Mouse (Mus musculus) liver, embryonic 13.5 days (tissue): ENCODE data around the gene Sh3bgrl3. TPM values are rescaled to one million over a fixed set of nuclear protein-coding genes. Genes with fewer than 3 reads are reported as not detected.

Source experiments
- ATAC-seq: fragments of 200-750 bp; cut with Nextera tagmentation; 2 replicates; pipeline ENCODE4 v1.8.0; 2017; ENCODE audit warnings: low read depth, mild to moderate bottlenecking, moderate number of reproducible peaks, moderate library complexity
- DNase-seq: peaks from one replicate; pipeline ENCODE4 v3.0.0; 2022
- H3K27ac ChIP-seq: fragments of 300-500 bp; sonication (generic); 2 replicates; pipeline ENCODE4 v1.5.1; 2015; ENCODE audit warnings: moderate library complexity, mild to moderate bottlenecking, inconsistent platforms
- H3K27me3 ChIP-seq: fragments of 300-500 bp; sonication (generic); 2 replicates; pipeline ENCODE4 v1.6.1; 2015; ENCODE audit warnings: mild to moderate bottlenecking, inconsistent platforms
- H3K36me3 ChIP-seq: fragments of 300-500 bp; sonication (generic); 2 replicates; pipeline ENCODE4 v1.6.1; 2015; ENCODE audit warnings: mild to moderate bottlenecking, inconsistent platforms
- H3K4me1 ChIP-seq: fragments of 300-500 bp; sonication (generic); replicated peaks from 2 replicates; pipeline ENCODE4 v1.6.1; 2015; ENCODE audit warnings: inconsistent platforms
- H3K4me2 ChIP-seq: fragments of 300-500 bp; sonication (generic); 2 replicates; pipeline ENCODE4 v1.6.1; 2015; ENCODE audit warnings: inconsistent platforms, mild to moderate bottlenecking, moderate library complexity
- H3K4me3 ChIP-seq: fragments of 300-500 bp; sonication (generic); replicated peaks from 2 replicates; pipeline ENCODE4 v1.5.1; 2015; ENCODE audit warnings: mild to moderate bottlenecking, inconsistent platforms
- H3K9ac ChIP-seq: fragments of 300-500 bp; sonication (generic); 2 replicates; pipeline ENCODE4 v1.6.1; 2015; ENCODE audit warnings: mild to moderate bottlenecking, inconsistent platforms
- H3K9me3 ChIP-seq: fragments of 300-500 bp; sonication (generic); replicated peaks from 2 replicates; pipeline ENCODE4 v1.6.1; 2016; ENCODE audit warnings: inconsistent platforms
- WGBS: fragments of 180-500 bp; shearing (Covaris S2); methylation state at CpG from one replicate; pipeline ENCODE4 v1.1.7; 2015; ENCODE audit not compliant: insufficient replicate concordance; 5-methylcytosine and 5-hydroxymethylcytosine counted together
- polyA plus RNA-seq: library from polyadenylated mRNA; unstranded; fragments of >200 nt; fragmentation: Nextera tagmentation; extraction: Ambion mirVana; gene quantifications from 2 replicates; pipeline ENCODE4 v1.2.1, GENCODE M21; 2015

Sh3bgrl3 gene
- polyA plus RNA-seq, 1 experiment from 2014 or later: 171 TPM

- WGBS: 42% methylated on average over 9 of the region's 9 CpGs
- 0 out of 2 replicates have a peak, but pooled peaks have one; percentile 37 for ATAC-seq
- Histone ChIP-seq H3K4me1 (peaks cover 64% of the 10 kb centered on the region), H3K36me3 (no peaks in the 10 kb centered on the region), H3K9me3 (no peaks in the 10 kb centered on the region), H3K4me3 (no peak overlapping the region), H3K27me3 (no peaks in the 10 kb centered on the region), H3K27ac (peak overlapping the region; percentile 39; the same call in 1 of the 2 replicates), H3K9ac (no peak overlapping the region), H3K4me2 (no peak overlapping the region)
- peak; percentile 50 for DNase-seq
Measured at GRCm38 (mm10) chr4:134119644-134120043, 8.9 kb downstream of the Sh3bgrl3 start.

- Histone ChIP-seq H3K4me3 (no peak overlapping the region), H3K36me3 (no peaks in the 10 kb centered on the region), H3K27ac (peak overlapping the region; percentile 62; the same call in 1 of the 2 replicates), H3K9me3 (no peaks in the 10 kb centered on the region), H3K9ac (no peak overlapping the region), H3K27me3 (no peaks in the 10 kb centered on the region), H3K4me2 (no peak overlapping the region), H3K4me1 (peaks cover 64% of the 10 kb centered on the region)
- WGBS: 54% methylated on average over 5 of the region's 5 CpGs
- no peak for ATAC-seq
- DNase-seq: no peak
Measured at GRCm38 (mm10) chr4:134119042-134119441, 9.5 kb downstream of the Sh3bgrl3 start.

- no peak for ATAC-seq
- Histone ChIP-seq H3K27me3 (no peaks in the 10 kb centered on the region), H3K4me2 (no peak overlapping the region), H3K4me1 (peaks cover 66% of the 10 kb centered on the region), H3K9ac (no peak overlapping the region), H3K4me3 (no peak overlapping the region), H3K27ac (peak overlapping the region; percentile 63), H3K9me3 (no peaks in the 10 kb centered on the region), H3K36me3 (no peaks in the 10 kb centered on the region)
- no peak for DNase-seq
- WGBS: 47% methylated on average over 14 of the region's 14 CpGs
Measured at GRCm38 (mm10) chr4:134118126-134118800, 10.3 kb downstream of the Sh3bgrl3 start.

GRCm38 (mm10) chr4:134117012-134117411 is 11.6 kb downstream of the Sh3bgrl3 start:
- Histone ChIP-seq H3K4me2 (no peak overlapping the region), H3K27ac (peak overlapping the region; percentile 63), H3K9me3 (no peaks in the 10 kb centered on the region), H3K36me3 (no peaks in the 10 kb centered on the region), H3K4me1 (peaks cover 78% of the 10 kb centered on the region), H3K4me3 (no peak overlapping the region), H3K9ac (no peak overlapping the region), H3K27me3 (no peaks in the 10 kb centered on the region)
- ATAC-seq: 0 out of 2 replicates have a peak, but pooled peaks have one; percentile 11
- no peak for DNase-seq
- WGBS: 9% methylated on average over 8 of the region's 8 CpGs

GRCm38 (mm10) chr4:134116501-134116900 is 12.1 kb downstream of the Sh3bgrl3 start:
- H3K9me3 ChIP-seq: no peaks in the 10 kb centered on the region
- peak overlapping the region; percentile 40; the same call in 1 of the 2 replicates for H3K27ac ChIP-seq
- H3K27me3 ChIP-seq: no peaks in the 10 kb centered on the region
- H3K9ac ChIP-seq: no peak overlapping the region
- H3K36me3 ChIP-seq: no peaks in the 10 kb centered on the region
- H3K4me3 ChIP-seq: no peak overlapping the region
- DNase-seq (no peak), ATAC-seq (no peak)
- WGBS: 43% methylated on average over 2 of the region's 2 CpGs
- no peak overlapping the region for H3K4me2 ChIP-seq
- H3K4me1 ChIP-seq: peaks cover 83% of the 10 kb centered on the region

- Histone ChIP-seq H3K4me1 (peaks cover 87% of the 10 kb centered on the region), H3K9ac (no peak overlapping the region), H3K27me3 (no peaks in the 10 kb centered on the region), H3K36me3 (no peaks in the 10 kb centered on the region), H3K27ac (0 out of 2 replicates have a peak overlapping the region, but pooled peaks have one; percentile 15), H3K4me2 (no peak overlapping the region), H3K9me3 (no peaks in the 10 kb centered on the region), H3K4me3 (no peak overlapping the region)
- WGBS: 75% methylated on average over 16 of the region's 16 CpGs
- ATAC-seq: no peak
- DNase-seq: no peak
Measured at GRCm38 (mm10) chr4:134115215-134116144, 13.1 kb downstream of the Sh3bgrl3 start.

GRCm38 (mm10) chr4:134114038-134114437 is 14.6 kb downstream of the Sh3bgrl3 start:
- DNase-seq: no peak
- no peak overlapping the region for H3K4me3 ChIP-seq
- H3K36me3 ChIP-seq: no peaks in the 10 kb centered on the region
- no peaks in the 10 kb centered on the region for H3K9me3 ChIP-seq
- no peak overlapping the region for H3K4me2 ChIP-seq
- no peaks in the 10 kb centered on the region for H3K27me3 ChIP-seq
- ATAC-seq: no peak
- 82% methylated on average over 4 of the region's 4 CpGs for WGBS
- no peak overlapping the region for H3K27ac ChIP-seq
- H3K4me1 ChIP-seq: peaks cover 83% of the 10 kb centered on the region
- no peak overlapping the region for H3K9ac ChIP-seq

- Histone ChIP-seq H3K4me1 (peaks cover 79% of the 10 kb centered on the region), H3K36me3 (no peaks in the 10 kb centered on the region), H3K27me3 (no peaks in the 10 kb centered on the region), H3K4me2 (no peak overlapping the region), H3K27ac (0 out of 2 replicates have a peak overlapping the region, but pooled peaks have one; percentile 24), H3K9me3 (no peaks in the 10 kb centered on the region), H3K9ac (no peak overlapping the region), H3K4me3 (no peak overlapping the region)
- ATAC-seq (no peak; the same call in 1 of the 2 replicates), DNase-seq (no peak)
- 56% methylated on average over 10 of the region's 10 CpGs for WGBS
Measured at GRCm38 (mm10) chr4:134113356-134113994, 15.1 kb downstream of the Sh3bgrl3 start.

- ATAC-seq (no peak), DNase-seq (no peak)
- no peaks in the 10 kb centered on the region for H3K36me3 ChIP-seq
- H3K4me3 ChIP-seq: no peak overlapping the region
- peaks cover 80% of the 10 kb centered on the region for H3K4me1 ChIP-seq
- H3K9ac ChIP-seq: no peak overlapping the region
- H3K4me2 ChIP-seq: no peak overlapping the region
- no peaks in the 10 kb centered on the region for H3K27me3 ChIP-seq
- H3K27ac ChIP-seq: no peak overlapping the region
- WGBS: 71% methylated on average over 6 of the region's 6 CpGs
- H3K9me3 ChIP-seq: no peaks in the 10 kb centered on the region
Measured at GRCm38 (mm10) chr4:134112403-134112802, 16.2 kb downstream of the Sh3bgrl3 start.

- H3K4me2 ChIP-seq: no peak overlapping the region
- WGBS: 29% methylated on average over 3 of the region's 3 CpGs
- H3K9ac ChIP-seq: no peak overlapping the region
- DNase-seq (no peak), ATAC-seq (no peak)
- peak overlapping the region; percentile 34; the same call in 1 of the 2 replicates for H3K27ac ChIP-seq
- H3K27me3 ChIP-seq: no peaks in the 10 kb centered on the region
- H3K4me1 ChIP-seq: peaks cover 84% of the 10 kb centered on the region
- no peak overlapping the region for H3K4me3 ChIP-seq
- no peaks in the 10 kb centered on the region for H3K9me3 ChIP-seq
- no peaks in the 10 kb centered on the region for H3K36me3 ChIP-seq
Measured at GRCm38 (mm10) chr4:134110653-134111052, 17.9 kb downstream of the Sh3bgrl3 start.

- 67% methylated on average over 5 of the region's 5 CpGs for WGBS
- no peaks in the 10 kb centered on the region for H3K9me3 ChIP-seq
Measured at GRCm38 (mm10) chr4:134108196-134108595, 20.4 kb downstream of the Sh3bgrl3 start.

More at GRCm38 (mm10) chr4:134108196-134108595, 20.4 kb downstream of the Sh3bgrl3 start:
- no peaks in the 10 kb centered on the region for H3K27me3 ChIP-seq
- H3K4me2 ChIP-seq: no peak overlapping the region
- no peak overlapping the region for H3K4me3 ChIP-seq
- ATAC-seq: no peak
- DNase-seq: no peak
- H3K36me3 ChIP-seq: no peaks in the 10 kb centered on the region
- no peak overlapping the region for H3K9ac ChIP-seq
- H3K27ac ChIP-seq: no peak overlapping the region
- peaks cover 76% of the 10 kb centered on the region for H3K4me1 ChIP-seq
